Mouse (Mus musculus) layer of hippocampus, postnatal 10 days (tissue): ENCODE measurements around the gene Card14. TPM values are rescaled to one million over a fixed set of nuclear protein-coding genes. Genes with fewer than 3 reads are reported as not detected.
"Not testable (repeated sequence)": the region's sequence is repeated elsewhere in the genome, so short reads cannot be mapped to it uniquely, and the experiment has no call there.

ENCODE experiments used
- DNase-seq, 2 experiments: peaks; one replicate each; pipeline ENCODE4 v3.0.0; 2021; ENCODE audit warnings: low spot score in 2 of 2
- long read RNA-seq: library from polyadenylated mRNA; stranded (forward); transcript quantifications from one replicate; pipeline ENCODE4 v2.0.0, GENCODE M21; 2023
- total RNA-seq, 2 experiments: library from RNA; stranded (reverse); gene quantifications; 2 replicates each; pipeline ENCODE4 v1.2.3; 2021

Gene Card14
- under 1 TPM; 0.25 to 0.38 TPM for total RNA-seq
- long read RNA-seq, partial matches to known transcripts: 0 of 1 reads
- long read RNA-seq, other reads (novel, unspliced or antisense): 1 of 1 reads

DNA sequence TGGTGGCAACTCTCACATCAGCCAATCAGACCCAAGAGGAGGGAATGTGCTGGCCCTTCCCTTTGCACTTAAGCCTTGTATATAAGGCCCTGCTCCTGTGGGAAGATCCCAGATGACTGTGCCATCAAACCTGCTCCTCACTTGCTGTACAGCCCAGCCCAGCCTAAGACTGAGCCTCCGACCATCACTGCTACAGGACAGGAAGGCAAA, at the start of gene Card14:
Gene Card14 (plus strand): TSS at position 111 of the 210 bp plus-strand sequence.
- no peak for DNase-seq

DNA sequence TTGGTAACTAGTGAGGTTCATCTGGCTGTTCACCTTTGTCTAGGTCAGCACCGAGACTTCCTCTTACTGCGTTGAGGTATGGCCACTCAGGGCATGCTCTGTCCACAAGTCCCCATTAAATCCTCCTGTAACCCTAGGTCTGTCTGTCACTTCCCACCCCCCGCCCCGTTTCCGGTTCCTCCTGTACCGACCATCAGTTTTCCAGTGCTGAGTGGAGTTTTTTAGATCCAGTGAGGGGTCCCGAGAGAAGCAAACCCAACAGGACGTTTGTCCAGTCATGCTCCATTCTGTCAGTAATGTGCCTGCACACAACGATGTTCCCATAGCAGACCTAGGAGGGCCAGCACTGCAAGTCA, 49.4 kb upstream of the Card14 start:
- DNase-seq: no peak

DNA sequence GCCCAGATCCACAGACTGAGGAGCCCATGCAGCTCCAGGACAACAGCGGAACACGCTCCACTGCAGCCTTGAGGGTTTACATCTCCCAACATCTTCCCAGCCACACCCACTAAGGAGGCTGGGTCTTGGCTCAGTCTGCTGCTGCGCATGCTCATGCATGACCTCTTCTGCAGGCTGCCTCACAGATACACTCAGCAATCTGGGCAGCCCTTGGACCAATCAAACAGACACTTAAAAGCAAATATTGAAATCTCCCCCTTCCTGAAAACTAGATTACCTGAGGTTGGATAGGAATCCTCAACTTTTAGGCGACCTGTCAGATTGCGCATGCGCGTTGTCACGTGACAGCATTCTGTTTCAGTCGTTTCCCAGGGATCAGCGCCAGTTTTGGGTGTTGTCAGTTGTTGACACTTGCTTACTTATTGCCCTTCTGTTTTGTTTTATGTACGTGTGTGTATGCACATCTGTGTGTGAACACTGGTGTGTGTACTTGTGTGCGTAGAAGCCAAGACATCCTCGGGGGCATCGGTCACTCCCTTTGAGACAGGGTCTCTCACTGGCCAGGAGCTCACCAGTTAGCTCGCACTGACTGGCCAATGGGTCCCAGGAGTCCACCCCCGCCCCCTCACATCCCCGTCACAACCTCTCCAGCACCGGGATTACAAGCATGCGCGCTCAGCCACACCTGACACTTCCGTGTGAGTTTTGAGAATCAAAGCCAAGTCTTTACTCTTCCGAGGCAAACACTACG, 48.8 kb upstream of the Card14 start:
- DNase-seq: peak; percentile 67 to 74

DNA sequence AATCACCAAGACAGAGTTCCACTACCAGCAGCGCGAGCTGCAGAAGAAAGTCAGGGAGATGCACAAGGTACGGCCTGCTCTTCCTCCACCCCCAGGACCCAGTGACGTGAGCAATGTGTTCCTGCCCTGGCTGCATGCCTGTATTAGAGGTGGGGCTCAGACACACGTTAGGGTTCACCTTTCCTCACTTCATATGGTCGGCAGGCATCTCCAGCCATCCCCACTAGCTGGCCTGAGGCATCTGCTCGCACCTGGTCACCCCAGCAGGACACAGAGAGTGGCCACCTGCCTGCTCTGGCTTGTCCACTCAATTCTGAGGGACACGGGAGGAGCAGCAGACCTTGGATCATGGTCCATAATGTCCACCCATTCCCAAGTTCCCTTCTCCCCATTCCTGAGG, 47.6 kb upstream of the Card14 start:
- no peak for DNase-seq

DNA sequence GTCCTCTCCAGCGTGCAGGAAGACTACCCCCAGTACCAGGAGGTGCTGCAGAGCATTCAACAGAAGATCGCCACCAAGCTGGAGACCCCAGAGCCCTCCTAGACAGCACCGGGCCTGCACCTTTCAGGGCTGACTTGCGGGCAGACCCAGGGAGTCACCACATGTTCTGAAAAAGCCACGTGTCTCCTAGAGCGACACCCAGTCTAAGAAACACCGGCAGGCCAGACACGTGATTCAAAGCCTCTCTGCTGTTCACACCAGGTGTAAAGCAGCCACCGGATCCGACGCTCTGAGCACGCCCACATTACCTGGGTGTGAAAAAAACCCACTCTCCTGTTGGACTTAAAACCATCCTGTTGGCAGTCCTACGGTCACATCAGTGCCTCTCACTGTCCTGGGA, 43.2 kb upstream of the Card14 start:
- DNase-seq: no peak

DNA sequence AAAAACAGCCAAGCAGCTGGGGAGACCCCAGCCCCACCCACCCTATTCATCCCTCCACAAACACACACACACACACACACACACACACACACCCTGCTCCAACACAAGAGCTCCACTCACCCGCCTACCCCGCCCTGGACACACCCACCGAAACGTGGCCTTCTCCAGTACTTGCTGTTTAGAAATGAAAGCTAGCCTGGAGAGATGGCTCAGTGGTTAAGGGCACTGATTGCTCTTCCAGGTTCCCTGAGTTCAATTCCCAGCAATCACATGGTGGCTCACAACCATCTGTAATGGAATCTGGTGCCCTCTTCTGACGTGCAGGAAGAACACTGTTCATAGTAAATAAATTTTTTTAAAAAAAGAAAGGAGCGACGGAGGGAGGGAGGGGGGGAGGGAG, 41.8 kb upstream of the Card14 start:
- no peak for DNase-seq

DNA sequence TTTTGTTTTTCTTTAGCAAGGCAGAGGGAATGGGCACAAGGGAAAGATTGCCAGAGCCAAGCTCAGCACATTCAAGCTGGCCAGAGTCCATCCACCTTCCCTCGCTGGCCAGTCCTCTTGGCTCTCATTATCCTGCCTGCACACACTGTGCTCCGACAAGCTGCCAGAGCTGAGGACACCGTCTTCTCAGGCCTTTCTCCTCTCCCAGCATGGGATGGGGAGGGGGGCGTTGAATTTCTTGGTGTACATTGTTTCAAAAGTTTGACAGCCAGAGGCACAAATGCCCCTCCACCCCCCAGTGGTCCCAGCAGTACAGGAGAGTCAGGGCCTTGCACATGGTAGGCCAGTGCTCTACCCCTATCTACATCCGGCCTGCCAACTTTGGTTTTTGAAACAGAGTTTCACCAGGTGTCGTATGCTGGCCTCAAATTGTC, 40.3 kb upstream of the Card14 start:
- peak; percentile 57 to 67 for DNase-seq

DNA sequence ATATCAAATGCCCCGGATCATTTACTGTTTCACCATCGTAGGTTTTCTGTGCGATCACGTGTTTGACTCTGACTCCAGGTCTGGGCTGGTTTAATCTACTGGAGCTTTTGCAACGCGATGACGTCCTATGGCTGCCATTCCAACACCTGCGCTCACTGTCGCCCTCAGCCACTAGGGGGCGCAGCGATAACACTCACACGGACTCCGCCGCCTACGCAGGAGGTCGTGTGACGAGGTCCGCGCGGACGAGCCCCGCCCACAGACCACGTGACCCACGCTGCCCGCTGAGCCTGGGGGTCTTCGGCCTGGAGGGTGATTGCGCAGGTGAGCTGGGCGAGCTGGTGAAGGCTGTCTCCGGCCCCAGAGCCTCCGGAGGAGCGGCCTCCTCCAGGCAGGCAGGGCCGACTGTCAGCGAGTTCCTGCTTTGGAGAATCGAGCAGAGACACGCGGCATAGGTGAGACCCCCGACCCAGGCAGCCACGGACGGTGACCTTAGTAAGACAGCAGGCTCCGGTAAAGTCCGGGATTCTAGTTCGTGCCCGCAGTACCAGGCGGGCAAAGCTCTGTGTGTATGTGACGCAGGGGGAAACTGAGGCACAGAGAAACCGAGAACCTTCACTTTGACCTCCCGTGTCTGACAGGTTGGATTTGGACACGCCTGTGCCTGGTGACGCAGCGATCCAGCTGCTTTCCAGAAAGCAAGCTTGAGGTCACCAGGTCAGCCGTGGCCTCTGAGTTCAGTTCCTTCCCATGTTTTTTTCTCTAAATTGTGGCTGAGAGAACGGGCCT, 39.6 kb upstream of the Card14 start, which contains the start of gene Gaa:
Gene Gaa (plus strand): TSS at position 120 of the 789 bp plus-strand sequence.
- peak; percentile 98 for DNase-seq

DNA sequence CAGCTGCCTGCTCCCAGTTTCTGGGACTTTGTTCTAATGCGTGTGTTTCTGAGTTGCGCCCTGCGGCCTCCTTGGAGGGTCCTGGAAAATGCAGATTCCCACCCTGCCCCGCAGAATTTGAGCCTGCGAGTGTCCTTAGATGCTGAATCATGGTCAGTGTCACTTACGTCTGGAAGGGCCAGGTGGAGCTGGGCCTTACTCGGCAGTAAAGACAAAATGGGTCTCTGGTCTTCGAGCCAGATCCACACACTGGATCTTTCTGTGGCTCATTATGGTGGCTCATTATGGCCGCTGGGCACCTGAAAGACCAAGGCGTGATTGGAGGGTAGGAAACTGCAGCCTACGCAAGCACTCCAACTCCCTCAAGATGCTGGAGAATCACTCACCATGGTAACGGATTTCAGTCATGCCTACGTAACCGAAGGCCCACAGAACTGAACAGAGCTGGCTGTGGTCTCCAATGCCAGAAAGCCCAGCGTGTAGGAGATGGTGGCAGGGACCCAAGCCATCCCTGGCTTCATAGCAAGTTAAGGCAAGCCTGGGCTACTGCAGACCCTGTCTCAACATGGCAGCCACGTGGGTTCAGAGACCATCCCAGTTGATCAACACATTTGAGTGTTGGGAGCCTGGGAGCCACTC, 38.9 kb upstream of the Card14 start:
- peak; percentile 50 to 59 for DNase-seq

DNA sequence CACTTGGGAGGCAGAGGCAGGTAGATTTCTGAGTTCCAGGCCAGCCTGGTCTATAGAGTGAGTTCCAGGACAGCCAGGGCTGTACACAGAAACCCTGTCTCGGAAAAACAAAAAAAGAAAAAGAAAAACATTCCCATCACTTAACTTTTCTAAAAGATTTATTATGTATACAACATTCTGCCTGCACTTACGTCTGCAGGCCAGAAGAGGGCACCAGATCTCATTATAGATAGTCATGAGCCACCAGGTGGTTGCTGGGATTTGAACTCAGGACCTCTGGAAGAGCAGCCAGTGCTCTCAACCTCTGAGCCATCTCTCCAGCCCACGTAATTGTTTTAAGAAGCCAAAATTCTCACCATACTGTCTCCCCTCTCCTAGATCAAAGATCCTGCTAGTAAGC, 35.1 kb upstream of the Card14 start:
- DNase-seq: not testable (repeated sequence)

DNA sequence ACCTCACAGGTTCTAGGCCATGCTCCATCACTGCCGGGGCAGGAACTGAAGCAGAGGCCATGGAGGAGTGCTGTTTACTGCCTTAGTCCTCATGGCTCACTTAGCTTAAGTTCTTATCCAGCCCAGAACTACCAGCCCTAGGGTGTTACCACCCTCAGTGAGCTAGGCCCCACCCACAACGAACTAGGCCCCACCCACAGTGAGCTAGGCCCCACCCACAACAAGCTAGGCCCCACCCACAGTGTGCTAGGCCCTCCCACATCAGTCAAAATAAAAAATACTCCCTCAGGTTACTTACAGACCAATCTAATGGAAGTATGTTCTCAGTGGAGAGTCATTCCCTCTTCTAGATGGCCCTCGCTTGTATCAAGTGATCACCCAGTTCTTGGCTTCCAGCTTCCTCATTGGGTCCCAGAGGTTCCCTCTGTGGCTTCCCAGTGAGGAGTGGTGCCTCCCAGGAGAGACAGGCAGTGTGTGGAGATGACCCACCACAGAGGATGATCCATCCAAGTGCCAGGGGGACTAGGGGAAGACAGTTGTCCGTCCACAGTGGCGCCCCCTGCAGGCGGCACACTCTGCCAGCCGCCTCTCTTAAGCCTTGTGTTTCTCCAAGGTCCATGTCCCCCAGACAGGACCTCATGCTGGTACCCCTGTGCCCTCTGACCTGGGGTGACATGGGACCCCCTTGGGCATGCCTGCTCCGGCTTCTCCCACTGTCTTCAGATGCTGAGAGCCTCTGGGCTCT, 34.2 kb upstream of the Card14 start:
- DNase-seq: no peak

DNA sequence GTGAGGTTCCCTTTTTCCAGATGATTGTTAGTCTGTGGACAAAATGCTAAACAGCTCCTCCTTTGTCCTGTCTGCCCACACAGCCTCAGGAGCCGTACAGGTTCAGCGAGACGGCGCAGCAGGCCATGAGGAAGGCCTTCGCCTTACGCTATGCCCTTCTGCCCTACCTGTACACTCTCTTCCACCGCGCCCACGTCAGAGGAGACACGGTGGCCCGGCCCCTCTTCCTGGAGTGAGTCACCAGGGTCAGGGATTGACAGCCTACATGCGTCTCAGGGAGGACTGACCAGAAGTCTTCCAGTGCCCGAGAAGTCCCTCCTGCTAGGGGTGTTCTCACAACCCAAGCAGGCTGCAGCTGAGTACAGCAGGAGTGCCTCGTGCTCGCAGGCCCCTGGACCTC, 26.5 kb upstream of the Card14 start:
- no peak for DNase-seq

DNA sequence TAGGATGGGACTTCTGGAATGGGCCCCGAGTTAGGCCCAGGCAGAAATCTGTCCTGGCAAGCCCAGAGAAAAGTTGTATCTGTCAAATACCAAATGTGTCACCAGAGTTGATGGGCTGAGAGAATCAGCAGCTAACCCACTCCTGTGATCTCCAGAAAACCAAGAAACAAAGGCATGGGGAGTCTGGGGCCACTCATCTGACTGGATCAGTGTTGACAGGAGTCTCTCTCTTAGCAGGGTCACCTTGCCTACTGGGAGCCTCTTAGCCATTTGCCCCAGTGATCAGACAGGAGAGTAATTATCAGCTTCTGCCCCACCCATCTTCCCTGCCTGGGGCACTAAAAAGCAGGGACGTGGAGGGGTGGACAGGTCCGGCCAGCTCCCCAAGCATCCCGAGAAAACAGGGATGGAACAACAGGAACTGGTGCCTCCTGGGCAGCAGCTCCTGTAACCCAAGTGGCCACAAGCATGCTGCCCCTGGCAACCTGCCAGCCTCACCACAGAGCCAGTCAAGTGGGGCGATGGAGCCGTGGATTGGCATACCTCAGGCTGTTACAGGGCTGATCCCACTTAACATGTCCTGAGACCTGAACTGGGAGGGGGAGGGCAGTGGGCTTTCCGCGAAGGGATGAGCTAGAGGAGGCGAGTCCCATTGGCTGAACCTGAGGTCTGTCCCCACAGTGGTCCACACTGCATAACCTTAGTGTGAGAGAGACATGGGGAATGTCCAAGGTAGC, 21.6 kb upstream of the Card14 start:
- no peak for DNase-seq

DNA sequence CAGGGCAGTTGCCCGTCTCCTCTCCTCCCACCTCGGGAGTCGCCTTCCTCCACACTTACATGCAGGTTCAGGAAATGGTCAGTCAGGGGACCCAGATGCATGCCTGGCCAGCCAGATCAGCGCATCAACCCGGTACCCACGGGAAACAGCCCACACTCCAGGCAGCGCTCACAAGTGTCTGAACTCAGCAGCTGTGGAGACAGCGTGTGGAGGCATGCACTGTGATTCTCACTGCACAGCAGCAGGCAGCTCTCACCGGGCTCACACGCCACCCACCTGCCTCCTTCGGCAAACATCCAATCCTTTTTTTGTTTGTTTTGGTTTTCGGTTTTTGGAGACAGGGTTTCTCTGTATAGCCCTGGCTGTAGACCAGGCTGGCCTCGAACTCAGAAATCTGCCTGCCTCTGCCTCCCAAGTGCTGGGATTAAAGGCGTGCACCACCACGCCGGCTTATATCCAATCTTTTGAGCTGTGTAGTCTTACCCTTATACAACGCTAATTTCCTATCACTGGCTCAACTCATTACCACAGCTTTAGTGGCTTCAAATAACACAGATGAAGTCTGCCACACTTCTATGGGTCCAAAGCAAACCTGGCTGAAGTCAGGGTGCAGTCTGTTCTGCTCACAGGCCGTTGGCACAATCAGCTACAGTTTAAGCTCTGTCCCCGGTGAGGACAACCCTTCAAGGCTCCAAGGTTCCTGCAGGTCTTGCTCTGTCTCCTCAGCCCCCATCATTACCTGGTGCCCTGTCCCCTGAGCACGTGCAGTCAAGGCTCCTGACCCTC, 20.2 kb upstream of the Card14 start:
- no peak for DNase-seq

DNA sequence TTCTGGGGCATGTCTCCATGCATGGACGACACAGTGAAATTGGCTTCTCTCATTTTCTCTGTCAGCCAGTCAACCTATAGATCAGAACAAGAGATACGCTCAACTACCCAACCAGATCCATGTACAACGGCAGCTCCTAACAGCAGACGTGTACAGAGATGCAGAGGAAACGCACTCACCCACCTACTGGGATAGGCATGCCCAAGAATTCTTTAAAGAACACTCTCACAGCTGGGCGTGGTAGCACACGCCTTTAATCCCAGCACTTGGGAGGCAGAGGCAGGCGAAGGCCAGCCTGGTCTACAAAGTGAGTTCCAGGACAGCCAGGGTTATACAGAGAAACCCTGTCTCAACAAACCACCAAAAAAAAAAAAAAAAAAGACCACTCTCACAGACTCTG, 14.7 kb upstream of the Card14 start:
- DNase-seq: not testable (repeated sequence)

DNA sequence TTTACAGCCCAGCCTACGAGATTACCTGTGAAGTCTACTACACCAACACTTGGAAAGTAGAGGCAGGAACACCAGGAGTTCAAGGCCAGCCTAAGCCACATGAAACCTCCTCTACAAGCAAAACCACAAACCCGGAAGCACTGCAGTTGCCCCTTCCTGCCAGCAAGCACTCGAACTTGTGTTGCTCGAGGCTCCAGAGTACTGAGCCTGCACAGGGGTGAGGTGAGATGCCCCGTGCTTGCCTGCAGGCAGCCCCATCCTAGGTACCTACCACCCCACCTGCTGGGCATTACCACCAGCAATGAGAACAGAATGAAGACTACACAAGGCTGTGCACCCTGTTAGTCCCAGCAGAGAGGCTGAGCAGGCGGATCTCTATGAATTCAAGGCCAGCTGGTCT, 9.6 kb upstream of the Card14 start:
- DNase-seq: no peak

DNA sequence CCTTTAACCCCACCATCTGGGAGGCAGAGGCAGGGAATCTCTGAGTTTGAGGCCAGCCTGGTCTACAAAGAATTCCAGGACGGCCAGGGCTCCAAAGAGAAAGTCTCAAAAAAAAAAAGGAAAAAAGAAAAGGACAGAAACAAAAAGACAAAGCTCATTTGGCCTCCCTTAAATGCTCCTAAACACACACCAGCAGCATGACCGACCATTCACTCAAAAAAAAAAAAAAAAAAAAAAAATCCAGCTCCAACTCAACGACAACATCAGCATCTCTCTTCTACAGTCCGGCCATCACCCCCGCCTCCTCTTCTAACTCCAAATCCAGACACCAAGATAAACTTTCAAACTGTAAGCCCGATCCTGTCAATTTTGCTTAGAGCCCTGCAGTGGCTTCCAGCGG, 8.7 kb upstream of the Card14 start:
- DNase-seq: no peak

DNA sequence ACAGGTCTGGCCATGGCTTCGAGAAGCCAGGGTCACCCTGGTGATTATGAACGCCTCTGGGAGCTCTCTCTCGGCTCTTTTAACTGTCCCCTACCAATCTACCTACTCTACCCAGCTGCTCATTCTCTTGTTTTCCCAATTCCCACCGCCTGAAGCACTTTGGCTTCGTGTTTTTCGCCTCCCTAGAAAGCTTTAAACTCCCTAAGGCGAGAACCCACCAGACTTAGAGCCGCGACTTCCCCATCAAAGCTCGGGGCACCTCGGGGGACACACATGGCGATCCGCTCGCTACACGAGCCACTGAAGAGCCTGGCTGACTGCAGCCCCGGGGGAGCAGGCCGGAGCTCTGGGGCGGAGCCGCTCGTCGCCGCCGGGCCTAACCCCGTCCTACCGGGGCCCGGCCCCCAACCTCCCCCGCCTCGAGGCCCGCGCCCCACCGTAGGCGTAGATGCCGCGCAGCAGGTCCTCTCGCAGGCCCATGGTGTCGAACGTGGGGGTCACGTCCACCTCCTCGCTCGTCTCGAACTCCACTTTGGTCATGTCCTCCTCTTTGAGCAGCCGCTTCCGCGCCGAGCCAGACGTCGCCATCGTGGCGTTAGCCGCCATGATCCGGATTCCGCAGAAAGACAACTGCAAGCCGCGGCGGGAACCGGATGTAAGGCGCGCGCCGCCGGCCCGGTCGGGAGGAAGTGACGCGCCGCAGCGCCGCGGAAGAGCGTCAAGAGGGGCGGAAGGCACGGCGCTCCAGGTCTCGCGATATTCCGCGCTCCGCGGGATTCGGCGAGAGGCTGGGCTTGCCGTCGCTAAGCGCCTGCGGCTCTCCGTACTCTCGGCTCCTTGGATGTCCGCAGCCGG, 8.0 kb upstream of the Card14 start, which contains the start of gene Eif4a3:
Gene Eif4a3 (minus strand): TSS at position 699 of the 855 bp plus-strand sequence.
- peak; percentile 97 for DNase-seq
